Mouse (Mus musculus) testis, adult 2 months (tissue): Measurements from ENCODE around the gene Kif5a. TPM values are rescaled to one million over a fixed set of nuclear protein-coding genes. Genes with fewer than 3 reads are reported as not detected.

Source experiments
- H3K27ac ChIP-seq: fragments of 200-500 bp; 2 replicates; pipeline ENCODE4 v1.5.1; 2012; ENCODE audit warnings: low read depth, low read length; ENCODE audit not compliant: control insufficient read depth, insufficient read depth
- H3K27me3 ChIP-seq: fragments of 200-500 bp; 2 replicates; pipeline ENCODE4 v1.6.1; 2012; ENCODE audit warnings: mild to moderate bottlenecking, low read length, moderate library complexity; ENCODE audit not compliant: control insufficient read depth, insufficient read depth
- H3K36me3 ChIP-seq: fragments of 200-500 bp; 2 replicates; pipeline ENCODE4 v1.6.1; 2012; ENCODE audit warnings: mild to moderate bottlenecking, low read length; ENCODE audit not compliant: control insufficient read depth, insufficient read depth
- H3K4me1 ChIP-seq: fragments of 200-500 bp; 2 replicates; pipeline ENCODE4 v1.6.1; 2012; ENCODE audit warnings: low read length; ENCODE audit not compliant: control insufficient read depth, insufficient read depth
- H3K4me3 ChIP-seq: fragments of 200-500 bp; 2 replicates; pipeline ENCODE4 v1.5.1; 2012; ENCODE audit warnings: low read depth, mild to moderate bottlenecking, low read length, moderate library complexity, mixed read lengths; ENCODE audit not compliant: control insufficient read depth
- CTCF ChIP-seq: fragments of 200-500 bp; IDR thresholded peaks from 2 replicates; pipeline ENCODE4 v1.5.1; 2012; ENCODE audit warnings: low read depth, mild to moderate bottlenecking, inconsistent platforms, low read length, moderate library complexity; ENCODE audit not compliant: control insufficient read depth, insufficient read depth, insufficient replicate concordance
- POLR2A ChIP-seq: fragments of 200-500 bp; IDR thresholded peaks from 2 replicates; pipeline ENCODE4 v1.6.1; 2012; ENCODE audit warnings: low read depth, mild to moderate bottlenecking, inconsistent platforms, low read length, moderate library complexity; ENCODE audit not compliant: control insufficient read depth
- polyA plus RNA-seq: library from polyadenylated mRNA; depleted of rRNA; stranded (reverse); fragments of >200 nt; gene quantifications from 2 replicates; pipeline ENCODE4 v1.2.3, GENCODE M21; 2012

The Kif5a gene
- polyA plus RNA-seq, 1 experiment: 3.9 TPM

- Histone ChIP-seq H3K27me3 (no peaks in the 10 kb centered on the region), H3K36me3 (no peaks in the 10 kb centered on the region), H3K4me3 (no peak overlapping the region), H3K4me1 (peaks cover 5% of the 10 kb centered on the region), H3K27ac (no peak overlapping the region)
- TF ChIP-seq CTCF (peak; percentile 47; the same call in 1 of the 2 replicates), POLR2A (no peak)
Observed at GRCm38 (mm10) chr10:127233141-127233540, 30.0 kb downstream of the Kif5a start.

GRCm38 (mm10) chr10:127231741-127232140 is 31.4 kb downstream of the Kif5a start:
- no peak overlapping the region for H3K27ac ChIP-seq
- H3K4me3 ChIP-seq: no peak overlapping the region
- no peaks in the 10 kb centered on the region for H3K27me3 ChIP-seq
- no peaks in the 10 kb centered on the region for H3K36me3 ChIP-seq
- no peak for TF ChIP-seq POLR2A
- no peak for TF ChIP-seq CTCF
- peaks cover 5% of the 10 kb centered on the region for H3K4me1 ChIP-seq

GRCm38 (mm10) chr10:127230693-127231092 is 32.5 kb downstream of the Kif5a start:
- no peak for TF ChIP-seq POLR2A
- no peak for TF ChIP-seq CTCF
- Histone ChIP-seq H3K36me3 (no peaks in the 10 kb centered on the region), H3K4me3 (no peak overlapping the region), H3K27ac (no peak overlapping the region), H3K27me3 (no peaks in the 10 kb centered on the region), H3K4me1 (peaks cover 5% of the 10 kb centered on the region)

- Histone ChIP-seq H3K36me3 (no peaks in the 10 kb centered on the region), H3K4me1 (peaks cover 5% of the 10 kb centered on the region), H3K27ac (no peak overlapping the region), H3K27me3 (no peaks in the 10 kb centered on the region), H3K4me3 (no peak overlapping the region)
- 0 out of 2 replicates have a peak, but pooled peaks have one; percentile 16 for TF ChIP-seq CTCF
- no peak for TF ChIP-seq POLR2A
Observed at GRCm38 (mm10) chr10:127228897-127229296, 34.3 kb downstream of the Kif5a start.

GRCm38 (mm10) chr10:127227163-127227562 is 36.0 kb downstream of the Kif5a start:
- Histone ChIP-seq H3K27ac (no peak overlapping the region), H3K4me3 (no peak overlapping the region), H3K4me1 (peaks cover 5% of the 10 kb centered on the region), H3K36me3 (no peaks in the 10 kb centered on the region), H3K27me3 (no peaks in the 10 kb centered on the region)
- TF ChIP-seq POLR2A (no peak), CTCF (no peak)

- H3K27me3 ChIP-seq: no peaks in the 10 kb centered on the region
Observed at GRCm38 (mm10) chr10:127226318-127226895, 36.7 kb downstream of the Kif5a start.

GRCm38 (mm10) chr10:127225732-127226131 is 37.4 kb downstream of the Kif5a start:
- Histone ChIP-seq H3K36me3 (no peaks in the 10 kb centered on the region), H3K4me3 (no peak overlapping the region), H3K4me1 (peaks cover 5% of the 10 kb centered on the region), H3K27ac (no peak overlapping the region), H3K27me3 (no peaks in the 10 kb centered on the region)
- no peak for TF ChIP-seq POLR2A

More at GRCm38 (mm10) chr10:127226318-127226895, 36.7 kb downstream of the Kif5a start:
- no peak overlapping the region for H3K27ac ChIP-seq
- H3K36me3 ChIP-seq: no peaks in the 10 kb centered on the region
- peaks cover 5% of the 10 kb centered on the region for H3K4me1 ChIP-seq
- TF ChIP-seq POLR2A: no peak
- peak; percentile 19; the same call in 1 of the 2 replicates for TF ChIP-seq CTCF
- H3K4me3 ChIP-seq: no peak overlapping the region

GRCm38 (mm10) chr10:127225213-127225612 is 37.9 kb downstream of the Kif5a start:
- Histone ChIP-seq H3K4me1 (peaks cover 5% of the 10 kb centered on the region), H3K27me3 (no peaks in the 10 kb centered on the region), H3K36me3 (no peaks in the 10 kb centered on the region), H3K4me3 (no peak overlapping the region), H3K27ac (no peak overlapping the region)
- TF ChIP-seq CTCF: no peak
- no peak for TF ChIP-seq POLR2A

- TF ChIP-seq CTCF: no peak
- TF ChIP-seq POLR2A: no peak
- Histone ChIP-seq H3K36me3 (no peaks in the 10 kb centered on the region), H3K4me1 (no peaks in the 10 kb centered on the region), H3K27ac (no peak overlapping the region), H3K4me3 (no peak overlapping the region), H3K27me3 (no peaks in the 10 kb centered on the region)
Observed at GRCm38 (mm10) chr10:127218339-127218738, 44.8 kb downstream of the Kif5a start.
